Mouse (Mus musculus): ENCODE measurements around the gene Zer1.

DNA sequence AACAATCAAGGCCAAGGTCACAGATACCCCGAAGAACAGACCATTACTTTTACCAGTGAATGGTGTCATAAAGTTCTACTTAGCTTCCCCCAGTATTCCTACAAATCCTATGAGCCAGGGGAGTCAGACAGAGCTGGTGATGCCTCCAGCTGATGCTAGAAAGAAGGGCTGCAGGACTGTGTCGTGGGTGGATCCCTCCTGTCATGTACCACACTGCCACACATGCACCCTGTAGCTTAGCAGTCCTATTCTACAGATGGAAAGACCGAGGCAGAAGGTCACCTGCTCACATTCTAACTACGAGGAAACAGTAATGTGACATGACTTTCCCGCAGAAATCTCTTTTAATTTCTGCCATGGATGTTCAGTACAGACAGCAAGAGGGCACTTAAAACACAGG is 1.6 kb downstream of the Zer1 start:
- TF ChIP-seq POLR2A (IDR thresholded peaks at IDR 0.05; ENCODE audit: low read depth, low read length) (no peak), CTCF (conservative IDR thresholded peaks at IDR 0.05 in 1 of 2, IDR thresholded peaks at IDR 0.05 in 1 of 2; ENCODE audit: low read depth in 2 of 2, low read length in 2 of 2) (no peak), MEF2A (IDR thresholded peaks at IDR 0.05; ENCODE audit: borderline replicate concordance, low read depth, low read length) (no peak), EP300 (IDR thresholded peaks at IDR 0.05; ENCODE audit: low read length) (no peak)

Measured in CH12.LX (cell line).